Mouse (Mus musculus): ENCODE measurements around the gene Olfr1395. TPM values are rescaled to one million over a fixed set of nuclear protein-coding genes. Genes with fewer than 3 reads are reported as not detected.

Olfr1395 gene
- total and polyA plus RNA-seq, 3 experiments, result not detected

GRCm38 (mm10) chr11:49156821-49157814, 15.0 kb downstream of the Olfr1395 start:
- peaks cover 16 to 19% of the 10 kb centered on the region in 2 experiments for H3K27me3 ChIP-seq (ENCODE audit: control insufficient read depth in 1 of 2, insufficient read depth in 2 of 2, low read length in 2 of 2)
- H3K4me1 ChIP-seq (ENCODE audit: control insufficient read depth in 1 of 2, insufficient read depth in 2 of 2, low read length in 2 of 2), result no peaks in the 10 kb centered on the region
- H3K79me2 ChIP-seq (ENCODE audit: control insufficient read depth, insufficient read depth, low read length, poor library complexity), result no peaks in the 10 kb centered on the region
- H3K9me3 ChIP-seq (replicated peaks; ENCODE audit: insufficient read depth, low read length), result no peaks in the 10 kb centered on the region
- no peak overlapping the region for H3K27ac ChIP-seq (ENCODE audit: control insufficient read depth, low read depth, low read length)
- DNase-seq (ENCODE audit: low read depth, low spot score), result no peak
- no peak overlapping the region for H3K4me3 ChIP-seq (ENCODE audit: control insufficient read depth in 1 of 2, insufficient read depth in 1 of 2, low read depth in 2 of 2, low read length in 2 of 2)
- H3K36me3 ChIP-seq (ENCODE audit: control insufficient read depth in 1 of 2, insufficient read depth in 2 of 2, low read length in 2 of 2), result no peaks in the 10 kb centered on the region
- H3K9ac ChIP-seq (ENCODE audit: control insufficient read depth, low read depth, low read length, poor library complexity, severe bottlenecking), result no peak overlapping the region
- TF ChIP-seq POLR2A (IDR thresholded peaks at IDR 0.05; ENCODE audit: control insufficient read depth in 1 of 2, insufficient read depth in 1 of 2, low read depth in 1 of 2, low read length in 2 of 2, poor library complexity in 1 of 2), result no peak
- TF ChIP-seq UBTF (IDR thresholded peaks at IDR 0.05; ENCODE audit: borderline replicate concordance, insufficient read depth, low read depth, low read length), result no peak
- TF ChIP-seq CTCF (IDR thresholded peaks at IDR 0.05 in 2 of 3, conservative IDR thresholded peaks at IDR 0.05 in 1 of 3; ENCODE audit: control insufficient read depth in 1 of 3, insufficient read depth in 1 of 3, low read depth in 2 of 3, low read length in 3 of 3, poor library complexity in 1 of 3, severe bottlenecking in 1 of 3), result no peak
- no peak for TF ChIP-seq MAFK (IDR thresholded peaks at IDR 0.05; ENCODE audit: borderline replicate concordance, low read depth, low read length)
- TF ChIP-seq TCF12 (IDR thresholded peaks at IDR 0.05; ENCODE audit: low read depth, low read length), result no peak
- no peak for TF ChIP-seq MEF2A (IDR thresholded peaks at IDR 0.05; ENCODE audit: extremely low read depth, insufficient replicate concordance, low read depth, low read length, poor library complexity, severe bottlenecking)
- TF ChIP-seq MXI1 (IDR thresholded peaks at IDR 0.05; ENCODE audit: low read depth, low read length), result no peak

DNA sequence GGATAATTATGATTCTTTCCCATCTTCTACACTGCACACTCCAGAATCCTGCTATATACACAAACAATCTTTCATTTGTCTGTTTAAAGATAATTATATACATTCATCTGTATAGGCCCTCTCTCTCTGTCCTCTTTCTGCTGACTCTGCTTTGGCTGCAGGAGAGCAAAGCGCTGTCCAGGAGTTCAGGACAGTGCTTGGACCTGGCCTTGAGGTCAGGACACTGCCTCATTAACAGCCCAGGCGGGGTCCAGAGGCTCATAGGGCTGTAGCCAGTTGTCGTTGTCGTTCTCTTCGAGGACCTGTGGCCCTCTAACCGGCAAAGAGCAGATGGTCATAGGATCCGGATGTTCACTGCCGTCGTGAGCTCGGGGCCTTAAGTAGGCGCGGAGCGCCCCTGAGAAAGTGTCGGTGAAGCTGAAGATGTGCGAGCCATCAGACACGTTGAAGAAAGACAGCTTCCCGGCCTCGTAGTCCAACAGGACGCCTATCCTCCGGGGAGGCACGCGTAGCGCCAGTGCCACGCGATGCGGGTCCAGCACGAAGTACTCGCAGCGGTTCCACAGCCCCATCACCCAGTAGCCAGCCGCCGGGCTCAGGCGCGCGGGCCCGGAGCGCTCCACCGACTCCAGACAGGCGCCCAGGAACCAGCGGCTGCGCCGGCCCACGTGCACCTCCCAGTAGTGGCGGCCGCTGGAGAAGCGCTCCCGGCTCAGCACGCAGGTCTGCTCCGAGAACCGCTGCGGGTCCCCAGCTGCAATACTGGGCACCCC, 27.0 kb downstream of the Olfr1395 start:
- Histone ChIP-seq H3K4me3 (ENCODE audit: control insufficient read depth in 1 of 2, insufficient read depth in 1 of 2, low read depth in 2 of 2, low read length in 2 of 2) (no peak overlapping the region), H3K4me1 (ENCODE audit: control insufficient read depth in 1 of 2, insufficient read depth in 2 of 2, low read length in 2 of 2) (no peaks in the 10 kb centered on the region), H3K9ac (ENCODE audit: control insufficient read depth, low read depth, low read length, poor library complexity, severe bottlenecking) (no peak overlapping the region), H3K27me3 (ENCODE audit: control insufficient read depth in 1 of 2, insufficient read depth in 2 of 2, low read length in 2 of 2) (peaks cover 0 to 1% of the 10 kb centered on the region in 2 experiments; a peak in 1 of 4 replicates), H3K9me3 (replicated peaks; ENCODE audit: insufficient read depth, low read length) (no peaks in the 10 kb centered on the region), H3K27ac (ENCODE audit: control insufficient read depth, low read depth, low read length) (no peak overlapping the region), H3K36me3 (ENCODE audit: control insufficient read depth in 1 of 2, insufficient read depth in 2 of 2, low read length in 2 of 2) (no peaks in the 10 kb centered on the region), H3K79me2 (ENCODE audit: control insufficient read depth, insufficient read depth, low read length, poor library complexity) (no peaks in the 10 kb centered on the region)
- TF ChIP-seq GABPA (IDR thresholded peaks at IDR 0.05; ENCODE audit: low read depth, low read length) (no peak), ZC3H11A (IDR thresholded peaks at IDR 0.05; ENCODE audit: low read depth, low read length) (no peak), KAT2A (conservative IDR thresholded peaks at IDR 0.05; ENCODE audit: low read depth, low read length) (no peak), ZKSCAN1 (IDR thresholded peaks at IDR 0.05; ENCODE audit: low read depth, low read length) (no peak), USF2 (IDR thresholded peaks at IDR 0.05; ENCODE audit: borderline replicate concordance in 1 of 2, insufficient read depth in 1 of 2, low read depth in 1 of 2, low read length in 2 of 2) (no peak), ELF1 (IDR thresholded peaks at IDR 0.05; ENCODE audit: low read depth, low read length) (no peak), POLR2AphosphoS2 (IDR thresholded peaks at IDR 0.05; ENCODE audit: low read length) (no peak), BHLHE40 (IDR thresholded peaks at IDR 0.05; ENCODE audit: borderline replicate concordance, low read depth, low read length) (no peak), RCOR1 (IDR thresholded peaks at IDR 0.05; ENCODE audit: low read depth, low read length) (no peak), RAD21 (IDR thresholded peaks at IDR 0.05; ENCODE audit: low read depth, low read length) (no peak), MAFK (IDR thresholded peaks at IDR 0.05; ENCODE audit: borderline replicate concordance, low read depth, low read length) (no peak), USF1 (IDR thresholded peaks at IDR 0.05; ENCODE audit: low read depth, low read length) (no peak), TAL1 (IDR thresholded peaks at IDR 0.05; ENCODE audit: low read length) (no peak), TBP (IDR thresholded peaks at IDR 0.05; ENCODE audit: low read depth, low read length) (no peak), POLR2AphosphoS5 (IDR thresholded peaks at IDR 0.05; ENCODE audit: borderline replicate concordance, low read depth, low read length) (no peak), SMC3 (IDR thresholded peaks at IDR 0.05; ENCODE audit: low read depth, low read length) (no peak)
- DNase-seq (ENCODE audit: low read depth, low spot score), result no peak
